Mouse (Mus musculus) stomach, postnatal 0 days (tissue): ENCODE data around the gene Ppip5k1.

Source experiments
- CTCF ChIP-seq: IDR thresholded peaks from 2 replicates; pipeline ENCODE4 v1.5.1; 2016; ENCODE audit warnings: antibody characterized with exemption, low read depth, mild to moderate bottlenecking, moderate library complexity
- EP300 ChIP-seq: optimal IDR thresholded peaks from 2 replicates; pipeline ENCODE3; 2016; ENCODE audit warnings: antibody characterized with exemption

GRCm38 (mm10) chr2:121323693-121324470, 31.3 kb downstream of the Ppip5k1 start:
- TF ChIP-seq EP300 (no peak), CTCF (no peak)
